Mouse (Mus musculus): ENCODE results near the gene Aftph.

Gene Aftph

DNA sequence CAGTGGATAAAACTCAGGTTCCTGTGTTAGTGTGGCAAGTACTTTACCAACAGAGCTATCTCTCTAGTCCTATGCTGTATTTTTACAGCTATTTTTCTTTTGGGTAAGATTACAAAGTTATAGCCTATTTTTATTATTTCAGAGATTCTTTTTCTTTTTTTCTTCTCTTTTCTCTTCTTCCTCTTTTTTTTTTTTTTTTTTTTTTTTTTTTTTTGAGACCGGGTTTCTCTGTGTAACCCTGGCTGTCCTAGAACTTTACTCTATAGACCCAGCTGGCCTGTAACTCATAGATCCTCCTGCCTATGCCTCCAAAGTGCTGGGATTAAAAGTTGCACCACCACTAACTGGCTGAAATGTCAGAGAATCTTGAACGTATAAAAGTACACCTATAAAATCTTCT, 13.3 kb downstream of the Aftph start:
- no peak for DNase-seq (ENCODE audit: low read depth)

- DNase-seq (ENCODE audit: low read depth): no peak
Observed at GRCm38 (mm10) chr11:20723572-20723971, 17.8 kb downstream of the Aftph start.

- no peak for DNase-seq (ENCODE audit: low read depth)
Observed at GRCm38 (mm10) chr11:20712068-20712671, 29.2 kb downstream of the Aftph start.

GRCm38 (mm10) chr11:20691000-20691399, 50.4 kb downstream of the Aftph start:
- DNase-seq (ENCODE audit: low read depth): peak; percentile 43

GRCm38 (mm10) chr11:20681679-20682078, 59.7 kb downstream of the Aftph start:
- DNase-seq (ENCODE audit: low read depth): no peak

GRCm38 (mm10) chr11:20680781-20681180, 60.6 kb downstream of the Aftph start:
- no peak for DNase-seq (ENCODE audit: low read depth)

GRCm38 (mm10) chr11:20679396-20679795, 62.0 kb downstream of the Aftph start:
- no peak for DNase-seq (ENCODE audit: low read depth)

DNA sequence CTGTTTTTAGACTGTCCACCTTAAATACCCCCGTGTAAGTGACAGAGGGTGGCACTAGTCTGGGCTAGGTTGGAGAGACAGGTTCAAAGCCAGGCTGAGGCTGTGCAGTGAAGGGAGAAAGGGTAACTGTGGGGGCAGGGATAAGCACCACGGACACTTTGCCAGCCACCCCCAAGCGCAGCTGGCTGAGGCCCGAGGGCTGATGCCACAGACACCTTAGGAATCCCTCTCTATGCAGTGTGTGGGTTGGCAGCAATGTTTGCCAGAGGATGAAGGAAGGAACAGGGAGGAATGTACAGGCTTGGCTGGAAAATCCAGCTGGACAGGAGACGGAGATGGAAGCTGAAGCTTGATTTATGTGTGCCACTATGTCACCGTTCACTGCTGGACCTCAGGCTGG, 68.9 kb downstream of the Aftph start:
- DNase-seq (ENCODE audit: low read depth): no peak

GRCm38 (mm10) chr11:20671789-20672392, 69.5 kb downstream of the Aftph start:
- DNase-seq (ENCODE audit: low read depth): no peak

DNA sequence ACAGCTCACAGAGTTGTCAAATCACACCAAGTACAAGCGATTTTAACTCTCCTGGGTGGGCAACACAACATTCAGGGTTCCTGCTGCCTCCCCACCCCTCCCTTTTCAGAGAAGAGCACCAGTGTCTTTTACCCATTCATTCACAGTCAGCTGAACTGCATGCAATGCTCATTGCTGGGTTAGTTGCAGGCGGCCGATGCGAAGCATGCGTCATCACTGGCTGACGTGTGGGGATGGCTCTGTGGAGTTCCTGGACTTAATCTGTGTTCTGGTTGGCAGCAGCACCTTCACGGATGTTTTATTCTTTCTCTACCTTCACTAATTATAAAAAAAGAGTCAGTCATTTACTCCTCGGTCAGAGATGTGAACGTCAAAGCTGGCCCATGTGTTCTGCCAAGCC, 76.5 kb downstream of the Aftph start:
- DNase-seq (ENCODE audit: low read depth): no peak

DNA sequence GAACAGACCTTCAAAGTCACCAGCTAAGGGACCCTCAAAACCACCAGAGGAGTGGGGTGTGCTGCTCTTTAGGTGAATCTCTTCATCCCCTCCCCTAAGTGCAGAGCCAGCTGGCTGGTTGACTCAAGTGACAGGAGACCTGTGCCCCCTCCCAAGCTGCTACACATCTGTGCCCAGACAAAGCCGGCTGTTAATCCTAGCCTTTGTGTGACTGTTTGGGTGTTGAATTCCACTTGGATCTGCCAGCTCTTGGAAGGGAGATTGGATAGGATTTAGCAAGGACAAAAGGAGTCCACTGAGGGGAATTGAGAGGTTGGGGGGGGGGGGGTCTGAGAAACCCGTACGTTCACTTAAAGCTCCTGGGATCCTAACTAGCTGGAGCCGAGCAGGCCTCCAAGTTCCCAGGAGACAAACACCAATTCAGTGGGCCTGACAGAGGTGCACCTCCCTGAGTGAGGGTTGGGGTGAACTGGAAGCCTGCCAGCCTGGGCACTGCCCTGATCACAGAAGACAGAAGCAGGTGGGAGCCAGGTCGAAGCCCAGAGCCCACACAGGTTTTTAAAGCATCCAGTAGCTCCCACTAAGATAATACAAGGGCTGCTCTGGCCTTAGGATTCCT, 77.7 kb downstream of the Aftph start:
- DNase-seq (ENCODE audit: low read depth): no peak

- no peak for DNase-seq (ENCODE audit: low read depth)
Observed at GRCm38 (mm10) chr11:20662811-20663210, 78.6 kb downstream of the Aftph start.

DNA sequence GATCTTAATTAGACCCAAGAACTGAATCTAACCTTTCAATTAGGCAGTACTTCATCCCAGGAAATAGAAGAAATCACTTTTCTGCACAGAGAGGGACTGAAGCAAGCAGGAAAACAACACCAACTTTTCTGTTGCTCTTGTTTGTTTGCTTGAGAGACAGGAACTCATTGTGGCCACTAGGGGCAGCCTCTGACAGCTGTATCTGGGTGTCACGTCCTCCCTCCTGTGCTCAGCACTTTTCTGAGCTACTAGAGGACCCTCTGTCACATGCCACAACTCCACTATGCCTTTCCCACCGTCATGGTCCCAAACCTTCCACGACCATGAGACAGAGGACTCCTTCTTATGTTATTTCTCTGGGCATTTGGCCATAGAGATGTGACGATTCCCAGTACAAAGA, 79.7 kb downstream of the Aftph start:
- no peak for DNase-seq (ENCODE audit: low read depth)

DNA sequence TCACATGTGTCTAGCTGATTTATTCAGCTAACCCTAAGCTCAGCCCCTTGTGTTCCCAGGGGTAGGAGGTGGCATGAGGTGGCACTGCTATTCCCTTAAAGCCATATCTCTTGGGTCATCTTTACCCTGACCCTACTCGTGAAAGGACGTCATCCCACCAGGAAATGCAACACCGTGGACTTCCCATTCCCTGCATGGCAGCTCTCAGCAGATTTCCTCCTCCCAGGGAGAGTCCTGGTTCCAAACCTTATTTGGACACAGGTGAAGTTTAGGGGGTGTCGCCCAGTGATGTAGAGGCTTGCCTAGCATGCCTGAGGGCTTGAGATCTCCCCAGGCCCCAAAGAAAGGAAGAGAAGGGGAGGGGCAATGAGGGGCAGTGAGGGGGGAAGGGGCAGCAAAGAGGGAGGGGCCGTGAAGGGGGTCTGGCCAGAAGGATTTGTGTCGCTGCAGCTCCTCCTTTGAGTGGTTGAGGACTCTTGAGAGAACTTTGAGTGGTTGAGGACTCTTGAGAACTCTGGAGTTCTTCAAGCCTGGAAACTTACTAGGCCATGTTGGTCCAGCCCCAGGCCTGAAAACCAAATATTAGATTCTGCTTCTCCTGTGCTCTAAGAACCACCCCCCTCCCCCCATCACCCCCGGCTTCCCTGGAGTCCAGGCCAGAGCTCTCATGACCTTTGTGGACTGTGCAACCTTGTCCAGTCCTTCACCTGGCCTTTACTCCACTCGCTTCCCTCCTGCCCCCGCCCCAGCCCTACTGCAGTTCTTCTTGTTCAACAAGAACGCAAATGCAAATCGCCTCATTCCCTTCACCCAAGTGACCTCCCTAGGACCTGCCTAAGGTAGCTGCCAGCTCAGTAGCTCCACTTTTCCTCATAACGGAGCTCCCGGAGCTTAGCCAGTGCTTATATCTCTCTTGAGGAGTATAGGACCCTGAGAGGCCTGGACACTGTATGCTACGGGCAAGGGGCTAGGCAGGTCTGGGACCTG, 81.0 kb downstream of the Aftph start:
- no peak for DNase-seq (ENCODE audit: low read depth)

GRCm38 (mm10) chr11:20659094-20659493, 82.3 kb downstream of the Aftph start:
- no peak for DNase-seq (ENCODE audit: low read depth)

DNA sequence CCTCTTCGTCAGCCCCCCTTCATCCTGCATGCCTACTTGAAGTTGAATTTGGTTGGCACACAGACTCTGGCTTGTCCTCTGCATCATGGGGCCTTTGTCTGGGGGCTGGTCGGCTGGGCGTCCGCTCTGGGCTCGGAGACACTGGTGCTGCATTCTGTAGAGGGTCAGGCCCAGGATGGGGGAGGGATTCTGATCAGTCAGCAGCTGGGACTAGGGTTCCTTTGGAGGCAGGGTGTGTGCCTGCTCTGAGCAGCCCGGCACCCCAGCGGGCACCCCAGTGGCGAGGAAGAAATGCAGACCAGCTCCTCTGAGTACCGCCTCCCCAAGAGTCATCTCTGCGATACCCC, 84.7 kb downstream of the Aftph start:
- DNase-seq (ENCODE audit: low read depth): no peak

DNA sequence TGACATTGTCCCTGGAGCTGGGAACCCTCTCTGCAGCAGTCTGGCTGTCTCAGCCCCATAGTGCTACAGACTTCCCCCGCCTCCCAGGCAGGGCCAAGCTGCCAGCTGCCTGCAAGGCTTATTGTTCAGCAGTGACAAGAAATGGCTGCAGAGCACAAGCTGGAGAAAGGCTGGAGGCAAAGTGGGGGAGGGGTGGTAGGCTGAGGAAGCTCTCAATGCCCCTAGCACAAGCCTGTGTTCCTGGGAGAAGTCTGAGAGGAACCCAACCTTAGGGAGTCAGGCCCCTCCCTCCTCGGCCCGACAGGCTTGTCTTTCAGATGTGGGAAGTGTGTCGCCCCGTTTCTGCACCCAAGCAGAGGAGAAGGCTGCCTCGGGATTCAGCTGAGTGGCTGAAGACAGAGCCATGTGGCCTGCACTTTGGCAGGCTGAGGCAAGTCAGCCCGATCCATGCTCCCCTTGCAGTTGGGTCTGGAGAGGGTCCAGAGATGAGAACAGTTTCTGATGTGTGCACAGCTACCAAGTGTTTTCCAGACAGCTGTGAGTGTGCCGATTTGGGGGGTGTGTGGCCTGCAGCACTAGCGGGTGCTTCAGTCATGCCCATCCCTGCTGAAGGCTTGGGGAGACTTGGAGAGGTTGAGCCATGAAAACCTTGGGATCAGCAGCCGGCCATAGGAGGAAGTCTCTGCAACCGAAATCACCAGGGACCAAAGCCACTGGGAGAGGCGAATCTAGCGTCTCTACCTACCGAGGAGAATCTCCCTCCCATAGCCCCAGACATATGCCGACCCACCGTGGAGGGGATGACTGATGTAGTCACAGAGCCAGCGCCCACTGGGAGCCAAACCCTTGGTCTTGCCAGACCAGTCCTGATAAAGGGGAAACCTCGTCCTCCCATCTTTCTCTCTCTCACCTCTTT, 85.3 kb downstream of the Aftph start:
- no peak for DNase-seq (ENCODE audit: low read depth)

DNA sequence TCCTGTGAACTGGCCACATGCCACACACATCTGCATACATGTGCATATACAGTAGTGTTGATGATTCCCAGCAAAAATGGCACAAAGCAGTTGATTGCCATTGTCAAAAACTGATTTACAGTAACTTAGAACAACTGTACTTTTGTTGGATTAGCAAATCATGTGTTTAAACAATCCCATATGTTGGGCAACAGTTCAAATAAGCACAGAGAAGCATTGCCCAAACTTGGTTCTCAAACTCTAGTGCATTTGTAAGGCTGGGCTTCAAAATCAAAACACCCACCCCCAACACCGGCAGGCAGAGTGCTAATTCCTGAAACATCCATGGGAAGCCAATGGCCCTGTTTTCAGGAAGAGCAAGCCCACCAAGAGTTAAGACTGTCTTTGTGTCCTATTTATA, 90.2 kb downstream of the Aftph start:
- peak; percentile 83 for DNase-seq (ENCODE audit: low read depth)

DNA sequence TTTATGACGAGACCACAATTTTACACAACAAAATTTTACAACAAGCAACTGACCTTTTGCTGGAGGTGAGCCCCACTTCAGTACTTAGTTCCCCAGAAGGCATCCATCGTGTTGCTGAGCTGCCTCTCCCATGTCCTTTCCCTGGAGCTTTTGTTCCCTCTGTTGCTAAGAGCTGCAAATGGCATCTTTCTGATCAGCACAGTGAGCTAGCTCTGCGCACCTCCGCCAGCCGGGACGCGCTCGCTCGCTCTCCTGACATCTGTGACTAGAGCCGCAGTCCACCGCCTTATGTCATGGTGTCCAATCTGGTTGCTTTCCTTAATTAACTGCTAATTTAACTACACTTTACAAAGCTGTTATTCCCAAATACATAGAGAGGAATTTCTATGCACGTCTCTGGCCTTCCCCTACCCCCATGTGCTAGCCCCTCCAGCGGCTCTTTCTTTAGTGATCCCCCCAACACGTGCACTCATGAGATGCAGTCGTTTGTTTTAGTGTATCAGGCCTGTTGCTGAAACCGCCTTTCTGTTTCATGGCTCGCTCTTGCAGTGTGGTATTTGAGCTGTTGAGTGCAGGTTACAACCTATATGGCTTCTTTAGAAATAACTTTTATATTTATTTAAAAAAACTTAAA, 91.3 kb downstream of the Aftph start:
- DNase-seq (ENCODE audit: low read depth): no peak

DNA sequence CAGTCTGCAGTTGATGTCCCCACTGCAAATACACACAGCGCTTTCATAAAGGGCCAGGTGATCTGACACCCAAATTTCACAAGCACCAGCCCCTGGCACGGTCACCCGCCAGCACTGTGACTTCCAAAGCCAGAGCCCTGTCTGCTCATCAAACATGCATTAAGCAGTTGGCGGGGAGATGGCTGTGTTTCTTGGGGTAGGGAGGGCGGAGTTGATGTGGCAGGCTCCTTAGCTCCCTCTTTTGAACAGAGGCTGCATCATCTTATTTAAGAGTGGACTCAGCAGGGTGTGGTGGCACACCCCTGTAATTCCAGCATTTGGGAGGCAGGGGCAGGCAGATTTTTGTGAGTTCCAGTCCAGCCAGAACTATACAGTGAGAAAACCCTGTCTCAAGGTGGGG, 91.9 kb downstream of the Aftph start:
- no peak for DNase-seq (ENCODE audit: low read depth)

All from fibroblast of lung, adult 2 months (primary cell).